Mouse (Mus musculus) midbrain, embryonic 16.5 days (tissue): ENCODE measurements around the gene Cyp3a57. TPM values are rescaled to one million over a fixed set of nuclear protein-coding genes. Genes with fewer than 3 reads are reported as not detected.
"Not testable (repeated sequence)": the region's sequence is repeated elsewhere in the genome, so short reads cannot be mapped to it uniquely, and the experiment has no call there.

Source experiments
- ATAC-seq: fragments of 200-750 bp; cut with Nextera tagmentation; 2 replicates; pipeline ENCODE4 v1.8.0; 2017; ENCODE audit warnings: moderate TSS enrichment
- H3K27ac ChIP-seq: fragments of 300-500 bp; sonication (generic); 2 replicates; pipeline ENCODE4 v1.5.1; 2014; ENCODE audit warnings: mild to moderate bottlenecking, low read length, mixed read lengths
- H3K27me3 ChIP-seq: fragments of 300-500 bp; sonication (generic); 2 replicates; pipeline ENCODE4 v1.6.1; 2014; ENCODE audit warnings: low read depth, low read length, mixed read lengths; ENCODE audit not compliant: control insufficient read depth, insufficient read depth
- H3K36me3 ChIP-seq: fragments of 300-500 bp; sonication (generic); 2 replicates; pipeline ENCODE4 v1.6.1; 2014; ENCODE audit warnings: mild to moderate bottlenecking, low read length, moderate library complexity, mixed read lengths; ENCODE audit not compliant: control insufficient read depth, insufficient read depth
- H3K4me1 ChIP-seq: fragments of 300-500 bp; sonication (generic); 2 replicates; pipeline ENCODE4 v1.6.1; 2014; ENCODE audit warnings: mild to moderate bottlenecking, low read length, mixed read lengths; ENCODE audit not compliant: control insufficient read depth, insufficient read depth
- H3K4me2 ChIP-seq: fragments of 300-500 bp; sonication (generic); 2 replicates; pipeline ENCODE4 v1.6.1; 2014; ENCODE audit warnings: mild to moderate bottlenecking, low read length, mixed read lengths
- H3K4me3 ChIP-seq: fragments of 300-500 bp; sonication (generic); 2 replicates; pipeline ENCODE4 v1.5.1; 2014; ENCODE audit warnings: low read depth, mild to moderate bottlenecking, low read length, moderate library complexity, mixed read lengths
- H3K9ac ChIP-seq: fragments of 300-500 bp; sonication (generic); 2 replicates; pipeline ENCODE4 v1.6.1; 2014; ENCODE audit warnings: low read depth, low read length, mixed read lengths
- H3K9me3 ChIP-seq: fragments of 300-500 bp; sonication (generic); replicated peaks from 2 replicates; pipeline ENCODE4 v1.6.1; 2014; ENCODE audit warnings: mild to moderate bottlenecking, low read length, mixed read lengths; ENCODE audit not compliant: control insufficient read depth, poor library complexity, severe bottlenecking
- WGBS: fragments of 180-500 bp; shearing (Covaris S2); extraction: QIAGEN DNeasy Blood & Tissue Kit; methylation state at CpG from one replicate; pipeline ENCODE4 v1.1.7; 2014; 5-methylcytosine and 5-hydroxymethylcytosine counted together
- polyA plus RNA-seq: library from polyadenylated mRNA; unstranded; fragments of >200 nt; fragmentation: Nextera tagmentation; extraction: Ambion mirVana; gene quantifications from 2 replicates; pipeline ENCODE4 v1.2.1, GENCODE M21; 2015

Gene Cyp3a57
- polyA plus RNA-seq, 1 experiment from 2014 or later = not detected

- Histone ChIP-seq H3K4me3 (no peak overlapping the region), H3K27me3 (no peaks in the 10 kb centered on the region), H3K4me2 (no peak overlapping the region), H3K9me3 (no peaks in the 10 kb centered on the region; the same call in 1 of the 2 replicates), H3K4me1 (no peaks in the 10 kb centered on the region), H3K27ac (no peak overlapping the region), H3K36me3 (no peaks in the 10 kb centered on the region), H3K9ac (no peak overlapping the region)
- 89% methylated on average over 1 of the region's 1 CpGs for WGBS
- ATAC-seq = no peak
Observed at GRCm38 (mm10) chr5:145353081-145353480, 8.0 kb downstream of the Cyp3a57 start.

GRCm38 (mm10) chr5:145415416-145415815 lies 70.3 kb downstream of the Cyp3a57 start:
- not testable (repeated sequence) for H3K4me1 ChIP-seq, ATAC-seq, H3K27ac ChIP-seq, H3K36me3 ChIP-seq, H3K4me2 ChIP-seq, H3K9ac ChIP-seq, H3K27me3 ChIP-seq, H3K4me3 ChIP-seq
- H3K9me3 ChIP-seq = peaks cover 21% of the 10 kb centered on the region
- WGBS = 88% methylated on average over 9 of the region's 9 CpGs

- no peaks in the 10 kb centered on the region for H3K36me3 ChIP-seq
- H3K9me3 ChIP-seq = peaks cover 6% of the 10 kb centered on the region
- no peak overlapping the region for H3K9ac ChIP-seq
- H3K4me3 ChIP-seq = no peak overlapping the region
- H3K27ac ChIP-seq = no peak overlapping the region
- no peak for ATAC-seq
- 80% methylated on average over 1 of the region's 1 CpGs for whole genome bisulfite sequencing
- H3K4me1 ChIP-seq = no peaks in the 10 kb centered on the region
- H3K4me2 ChIP-seq = no peak overlapping the region
- H3K27me3 ChIP-seq = no peaks in the 10 kb centered on the region
Observed at GRCm38 (mm10) chr5:145422287-145422686, 77.2 kb downstream of the Cyp3a57 start.

GRCm38 (mm10) chr5:145431004-145431403 lies 85.9 kb downstream of the Cyp3a57 start:
- Histone ChIP-seq H3K27me3 (no peaks in the 10 kb centered on the region), H3K4me2 (no peak overlapping the region), H3K4me1 (no peaks in the 10 kb centered on the region), H3K27ac (no peak overlapping the region), H3K9me3 (peaks cover 29% of the 10 kb centered on the region), H3K36me3 (no peaks in the 10 kb centered on the region), H3K9ac (no peak overlapping the region), H3K4me3 (no peak overlapping the region)
- no peak for ATAC-seq

- H3K27ac ChIP-seq = no peak overlapping the region
- H3K9me3 ChIP-seq = peaks cover 25% of the 10 kb centered on the region
- 73% methylated on average over 1 of the region's 1 CpGs for WGBS
- no peaks in the 10 kb centered on the region for H3K27me3 ChIP-seq
- no peak overlapping the region for H3K4me2 ChIP-seq
- H3K9ac ChIP-seq = no peak overlapping the region
- no peaks in the 10 kb centered on the region for H3K36me3 ChIP-seq
- no peak overlapping the region for H3K4me3 ChIP-seq
- no peaks in the 10 kb centered on the region for H3K4me1 ChIP-seq
- no peak for ATAC-seq
Observed at GRCm38 (mm10) chr5:145433688-145434087, 88.6 kb downstream of the Cyp3a57 start.

Other genes with a start within 250 kb of the Cyp3a57 start
- gene Arpc1b, start 231.1 kb upstream of the Cyp3a57 start, polyA plus RNA-seq = 50.1 and 50.8 TPM in 2 replicates
- 102 and 114 TPM in 2 replicates for gene Pdap1, start 205.0 kb upstream of the Cyp3a57 start, polyA plus RNA-seq
- 167 and 175 TPM in 2 replicates for gene Bud31, start 204.9 kb upstream of the Cyp3a57 start, polyA plus RNA-seq
- gene Ptcd1, start 178.2 kb upstream of the Cyp3a57 start, polyA plus RNA-seq = 23.3 and 25.0 TPM in 2 replicates
- 52.4 and 52.5 TPM in 2 replicates for gene Cpsf4, start 178.1 kb upstream of the Cyp3a57 start, polyA plus RNA-seq
- 597 and 600 TPM in 2 replicates for gene Atp5j2, start 153.2 kb upstream of the Cyp3a57 start, polyA plus RNA-seq
- 14.9 and 15.1 TPM in 2 replicates for gene Zkscan14, start 143.4 kb upstream of the Cyp3a57 start, polyA plus RNA-seq
- 14.6 and 16.1 TPM in 2 replicates for gene Zkscan5, start 140.7 kb upstream of the Cyp3a57 start, polyA plus RNA-seq
- gene Zfp655, start 113.6 kb upstream of the Cyp3a57 start, polyA plus RNA-seq = 32.9 and 37.8 TPM in 2 replicates
- gene Zscan25, start 64.8 kb upstream of the Cyp3a57 start, polyA plus RNA-seq = 0.34 and 0.70 TPM in 2 replicates
- gene Cyp3a16, start 124.4 kb downstream of the Cyp3a57 start, polyA plus RNA-seq = not detected in 2 replicates
- not detected in 2 replicates for gene Cyp3a41b, start 239.5 kb downstream of the Cyp3a57 start, polyA plus RNA-seq